8 mouse cellular contexts compared by ENCODE assay signal in genomic region chr14:20388441-20389129, GRCm38 (mm10). TPM values are rescaled to one million over a fixed set of nuclear protein-coding genes. Genes with fewer than 3 reads are reported as not detected.
DNase-seq lines count a peak whose midpoint lies in the region; ATAC-seq and TF ChIP-seq lines count a peak whose summit lies in the region.

TSS of gene Dnajc9 (minus strand) at chr14:20388910.

- under 1% methylated on average over 59 of the region's 59 CpGs for WGBS in cerebellum, adult 2 months
- WGBS in hindbrain, embryonic 10.5 days = under 1% methylated on average over 59 of the region's 59 CpGs
- 1% methylated on average over 54 of the region's 59 CpGs for WGBS in lung, postnatal 0 days

- no peak for TF ChIP-seq CTCF in MEL (IDR thresholded peaks at IDR 0.05 in 2 of 3, conservative IDR thresholded peaks at IDR 0.05 in 1 of 3; ENCODE audit: control insufficient read depth in 1 of 3, insufficient read depth in 1 of 3, low read depth in 2 of 3, low read length in 3 of 3, poor library complexity in 1 of 3, severe bottlenecking in 1 of 3)
- TF ChIP-seq CTCF in cerebellum, adult 2 months (IDR thresholded peaks at IDR 0.05; ENCODE audit: borderline replicate concordance, insufficient read depth, low read depth, low read length) = no peak
- no peak for TF ChIP-seq CTCF in lung, postnatal 0 days (IDR thresholded peaks at IDR 0.05)

- DNase-seq in MEL (ENCODE audit: low read depth, low spot score) = peak; percentile 95
- peak; percentile 94 to 96 for DNase-seq in cerebellum, adult 2 months
- peak; percentile 89 for DNase-seq in forelimb bud, embryonic 11.5 days (ENCODE audit: low read depth, low spot score)
- DNase-seq in hindbrain, embryonic 10.5 days (ENCODE audit: low spot score) = peak; percentile 95
- DNase-seq in layer of hippocampus, adult 9-11 months = peak; percentile 93
- peak; percentile 97 for DNase-seq in lung, postnatal 0 days (ENCODE audit: low spot score)
- DNase-seq in ovary, postnatal 14 days (ENCODE audit: low spot score) = peak; percentile 93
- DNase-seq in thymus, postnatal 14 days = peak; percentile 97

- H3K4me2 ChIP-seq in lung, postnatal 0 days (replicated peaks; ENCODE audit: low read depth, low read length) = peak within 1 kb of the TSS; percentile 85

- H3K4me1 ChIP-seq in MEL (ENCODE audit: control insufficient read depth in 1 of 2, insufficient read depth in 2 of 2, low read length in 2 of 2) = peaks cover 11 to 28% of the 10 kb centered on the region in 2 experiments
- H3K4me1 ChIP-seq in cerebellum, adult 2 months (ENCODE audit: control insufficient read depth, insufficient read depth, low read length) = peaks cover 3% of the 10 kb centered on the region
- H3K4me1 ChIP-seq in hindbrain, embryonic 10.5 days (replicated peaks) = peaks cover 40% of the 10 kb centered on the region
- peaks cover 10% of the 10 kb centered on the region; the same call in 1 of the 2 replicates for H3K4me1 ChIP-seq in lung, postnatal 0 days (ENCODE audit: insufficient read depth, low read depth, low read length)

- no peaks in the 10 kb centered on the region for H3K9me3 ChIP-seq in MEL (replicated peaks; ENCODE audit: insufficient read depth, low read length)
- H3K9me3 ChIP-seq in hindbrain, embryonic 10.5 days = no peaks in the 10 kb centered on the region
- H3K9me3 ChIP-seq in lung, postnatal 0 days (ENCODE audit: low read length) = no peaks in the 10 kb centered on the region

- H3K9ac ChIP-seq in MEL (ENCODE audit: control insufficient read depth, low read depth, low read length, poor library complexity, severe bottlenecking) = peak within 1 kb of the TSS; percentile 91
- peak within 1 kb of the TSS; percentile 37; the same call in 1 of the 2 replicates for H3K9ac ChIP-seq in lung, postnatal 0 days (replicated peaks; ENCODE audit: low read depth)

- peak within 1 kb of the TSS; percentile 75 to 94 for H3K4me3 ChIP-seq in MEL (ENCODE audit: control insufficient read depth in 1 of 2, insufficient read depth in 1 of 2, low read depth in 2 of 2, low read length in 2 of 2)
- H3K4me3 ChIP-seq in cerebellum, adult 2 months (replicated peaks; ENCODE audit: insufficient read depth, low read depth, low read length) = peak within 1 kb of the TSS; percentile 98
- peak within 1 kb of the TSS; percentile 90 for H3K4me3 ChIP-seq in hindbrain, embryonic 10.5 days
- H3K4me3 ChIP-seq in lung, postnatal 0 days (ENCODE audit: low read depth, low read length) = peak within 1 kb of the TSS; percentile 64

- ATAC-seq in lung, postnatal 0 days = peak; percentile 63

- TF ChIP-seq EP300 in MEL (IDR thresholded peaks at IDR 0.05; ENCODE audit: low read depth in 1 of 2, low read length in 2 of 2) = no peak
- TF ChIP-seq EP300 in lung, postnatal 0 days (IDR thresholded peaks at IDR 0.05) = 0 out of 2 replicates have a peak, but pooled peaks have one; percentile 28

- peak within 1 kb of the TSS; percentile 79 for H3K27ac ChIP-seq in MEL (ENCODE audit: control insufficient read depth, low read depth, low read length)
- H3K27ac ChIP-seq in cerebellum, adult 2 months (ENCODE audit: insufficient read depth, low read length) = peak within 1 kb of the TSS; percentile 52; the same call in 1 of the 2 replicates
- H3K27ac ChIP-seq in hindbrain, embryonic 10.5 days = peak within 1 kb of the TSS; percentile 94
- peak within 1 kb of the TSS; percentile 64 for H3K27ac ChIP-seq in lung, postnatal 0 days (ENCODE audit: low read length)

- TF ChIP-seq RAD21 in MEL (IDR thresholded peaks at IDR 0.05; ENCODE audit: low read depth, low read length) = no peak

- H3K79me2 ChIP-seq in MEL (ENCODE audit: control insufficient read depth, insufficient read depth, low read length, poor library complexity) = peaks cover 40% of the 10 kb centered on the region

- peak; percentile 84 to 87 for TF ChIP-seq POLR2A in MEL (IDR thresholded peaks at IDR 0.05; ENCODE audit: control insufficient read depth in 1 of 2, insufficient read depth in 1 of 2, low read depth in 1 of 2, low read length in 2 of 2, poor library complexity in 1 of 2)
- peak; percentile 89 for TF ChIP-seq POLR2A in cerebellum, adult 2 months (IDR thresholded peaks at IDR 0.05; ENCODE audit: borderline replicate concordance, insufficient read depth, low read length)

- peaks cover 6 to 36% of the 10 kb centered on the region in 2 experiments for H3K36me3 ChIP-seq in MEL (ENCODE audit: control insufficient read depth in 1 of 2, insufficient read depth in 2 of 2, low read length in 2 of 2)
- peaks cover 63% of the 10 kb centered on the region for H3K36me3 ChIP-seq in hindbrain, embryonic 10.5 days
- no peaks in the 10 kb centered on the region for H3K36me3 ChIP-seq in lung, postnatal 0 days (ENCODE audit: insufficient read depth, low read length)

- no peaks in the 10 kb centered on the region for H3K27me3 ChIP-seq in MEL (ENCODE audit: control insufficient read depth in 1 of 2, insufficient read depth in 2 of 2, low read length in 2 of 2)
- H3K27me3 ChIP-seq in cerebellum, adult 2 months (ENCODE audit: control insufficient read depth, insufficient read depth, low read length) = no peaks in the 10 kb centered on the region
- no peaks in the 10 kb centered on the region for H3K27me3 ChIP-seq in hindbrain, embryonic 10.5 days (ENCODE audit: insufficient read depth, poor library complexity, severe bottlenecking)
- no peaks in the 10 kb centered on the region for H3K27me3 ChIP-seq in lung, postnatal 0 days (replicated peaks; ENCODE audit: insufficient read depth, low read length)

TF ChIP-seq in MEL, 35 proteins besides CTCF, POLR2A, EP300 and RAD21:
- TF ChIP-seq TBP (IDR thresholded peaks at IDR 0.05; ENCODE audit: low read depth, low read length) (peak; percentile 71; the same call in 1 of the 2 replicates), E2F4 (IDR thresholded peaks at IDR 0.05; ENCODE audit: borderline replicate concordance, low read depth, low read length) (peak; percentile 81; the same call in 1 of the 2 replicates), ZC3H11A (IDR thresholded peaks at IDR 0.05; ENCODE audit: low read depth, low read length) (no peak), POLR2AphosphoS2 (IDR thresholded peaks at IDR 0.05; ENCODE audit: low read length) (peak; percentile 80), MXI1 (IDR thresholded peaks at IDR 0.05; ENCODE audit: low read depth, low read length) (peak; percentile 82), GABPA (IDR thresholded peaks at IDR 0.05; ENCODE audit: low read depth, low read length) (no peak), TCF12 (IDR thresholded peaks at IDR 0.05; ENCODE audit: low read depth, low read length) (peak; percentile 35; the same call in 1 of the 2 replicates), RCOR1 (IDR thresholded peaks at IDR 0.05; ENCODE audit: low read depth, low read length) (no peak), NRF1 (IDR thresholded peaks at IDR 0.05; ENCODE audit: insufficient read depth, low read depth, low read length, poor library complexity, severe bottlenecking) (peak; percentile 61), ETS1 (IDR thresholded peaks at IDR 0.05; ENCODE audit: low read depth, low read length) (0 out of 2 replicates have a peak, but pooled peaks have one; percentile 21), SIN3A (IDR thresholded peaks at IDR 0.05; ENCODE audit: low read length) (peak; percentile 70), NELFE (IDR thresholded peaks at IDR 0.05; ENCODE audit: low read depth, low read length) (peak; percentile 79), HCFC1 (IDR thresholded peaks at IDR 0.05; ENCODE audit: low read depth, low read length) (peak; percentile 91), MAX (IDR thresholded peaks at IDR 0.05; ENCODE audit: low read length) (peak; percentile 10; the same call in 1 of the 2 replicates)

RNA-seq across cellular contexts. Expression of gene Dnajc9, which starts in this region (rescaled TPM):
- 125 and 138 TPM in 2 replicates for total RNA-seq in MEL (2012; rRNA removed)
- 100 to 1,000 TPM; 114 to 385 TPM for polyA plus RNA-seq in MEL (2012; ENCODE audit: insufficient read depth in 1 of 2, insufficient read length in 2 of 2, low read depth in 1 of 2, low replicate concordance in 2 of 2, missing spikeins in 1 of 2)
- 55.9 and 57.7 TPM in 2 replicates for polyA plus RNA-seq in cerebellum, adult 2 months (2012; rRNA removed)
- polyA plus RNA-seq in hindbrain, embryonic 10.5 days (2016; fragmentation: Nextera tagmentation; extraction: Ambion mirVana) = 226 and 308 TPM in 2 replicates
- polyA plus RNA-seq in lung, postnatal 0 days (2015; fragmentation: Nextera tagmentation; extraction: Ambion mirVana) = 34.7 and 37.9 TPM in 2 replicates

Comparison
In these comparisons a context has a peak if more than half of its experiments do, and no peak if none do; other contexts are left out.
1. Peak in every context shown above with its lines: DNase-seq, ATAC-seq, H3K4me3 ChIP-seq and H3K27ac ChIP-seq.